Mouse (Mus musculus) CD4-positive, CD25-positive, alpha-beta regulatory T cell, adult 4 months (primary cell): Measurements from ENCODE around the gene Fxyd2. TPM values are rescaled to one million over a fixed set of nuclear protein-coding genes. Genes with fewer than 3 reads are reported as not detected.

ENCODE experiments used
- ATAC-seq: one replicate; pipeline ENCODE4 v1.8.0; 2017
- polyA plus RNA-seq, 2 experiments: library from polyadenylated mRNA; unstranded; fragments of 100-300 nt; shearing (Covaris generic); gene quantifications; one replicate each; pipeline ENCODE4 v1.2.1; 2017

Fxyd2 gene
- not detected for polyA plus RNA-seq

DNA sequence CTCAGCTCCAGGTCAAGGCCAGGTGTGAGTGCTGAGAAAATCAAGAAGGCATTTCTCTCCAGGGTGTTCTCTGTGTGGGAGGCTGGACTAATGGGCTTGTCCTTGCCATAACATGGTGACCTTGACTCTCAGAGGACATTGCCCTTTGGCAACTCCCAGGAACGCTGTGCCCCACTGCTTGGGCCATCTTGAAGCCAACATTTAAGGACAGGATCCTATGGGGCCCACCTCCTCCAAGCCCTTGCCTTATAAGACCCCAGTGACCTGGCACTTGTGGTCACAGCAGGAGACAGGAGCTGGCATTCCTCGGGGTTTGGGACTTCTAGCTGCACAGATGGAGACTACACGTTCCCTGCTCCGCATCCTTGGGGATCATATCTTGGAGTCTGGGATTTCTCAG lies at the start of gene Fxyd2:
Gene Fxyd2 (plus strand): TSS at position 236 of the 400 bp plus-strand sequence.
- ATAC-seq, result no peak

- ATAC-seq, result no peak
Observed at GRCm38 (mm10) chr9:45349851-45350250, 49.6 kb upstream of the Fxyd2 start.

DNA sequence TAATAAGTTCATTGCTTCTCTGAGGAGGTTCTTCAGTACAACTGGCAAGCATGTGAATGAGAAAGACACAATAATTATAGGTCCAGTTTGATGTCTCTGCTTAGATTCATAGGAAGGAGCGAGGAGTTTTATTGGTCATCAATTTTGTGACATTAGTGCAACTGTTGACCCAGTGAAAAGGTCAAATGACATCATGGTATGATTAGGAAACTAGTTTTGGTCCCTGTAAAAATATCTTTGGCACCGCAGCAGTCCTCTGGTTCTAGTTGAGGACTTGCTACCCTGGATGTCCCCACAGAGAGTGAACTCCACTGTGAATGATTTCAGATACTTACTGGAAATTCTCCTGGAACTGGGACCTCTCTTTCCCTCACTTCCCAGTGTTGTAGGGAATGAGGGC lies 44.3 kb upstream of the Fxyd2 start:
- no peak for ATAC-seq

DNA sequence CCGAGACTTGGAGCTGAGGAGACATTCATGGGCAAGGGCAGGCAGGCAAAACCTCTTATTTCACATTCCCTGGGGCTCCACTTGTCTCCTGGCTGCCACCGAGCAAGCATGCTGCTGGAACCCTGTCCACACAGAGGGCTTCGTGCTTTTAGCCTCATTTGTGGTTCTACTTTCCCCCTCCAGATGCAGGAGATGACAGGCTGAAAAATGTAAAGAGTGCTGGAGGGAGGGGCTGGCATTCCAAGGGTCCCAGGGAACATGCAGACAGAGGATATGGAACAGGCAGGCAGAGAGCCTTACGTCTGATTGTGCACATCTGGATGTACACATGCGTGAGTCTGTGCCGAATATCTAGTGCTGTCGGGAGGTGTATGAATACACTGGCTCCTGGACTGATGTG lies 41.1 kb upstream of the Fxyd2 start:
- no peak for ATAC-seq

DNA sequence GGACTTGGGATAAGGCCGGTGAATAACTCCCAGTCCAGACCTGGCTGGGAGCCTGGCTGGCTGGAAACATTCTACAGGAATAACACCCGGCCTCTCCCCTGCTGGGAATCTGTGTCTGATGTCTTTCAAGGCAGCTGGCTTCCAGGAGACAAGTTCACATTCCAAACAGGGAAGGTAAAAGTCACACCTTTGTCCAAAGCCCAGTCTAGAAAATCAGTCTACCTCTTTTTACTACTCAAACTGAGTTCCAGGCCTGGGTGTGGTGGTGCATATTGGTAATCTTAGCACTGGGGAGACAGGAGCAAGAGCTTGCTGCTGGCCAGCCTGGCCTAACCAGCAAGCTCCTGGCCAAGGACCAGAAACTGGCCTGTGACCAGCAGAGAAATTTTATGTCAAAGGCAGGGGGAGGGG lies 37.4 kb upstream of the Fxyd2 start:
- ATAC-seq, result no peak

- no peak for ATAC-seq
Observed at GRCm38 (mm10) chr9:45363639-45364214, 35.7 kb upstream of the Fxyd2 start.

DNA sequence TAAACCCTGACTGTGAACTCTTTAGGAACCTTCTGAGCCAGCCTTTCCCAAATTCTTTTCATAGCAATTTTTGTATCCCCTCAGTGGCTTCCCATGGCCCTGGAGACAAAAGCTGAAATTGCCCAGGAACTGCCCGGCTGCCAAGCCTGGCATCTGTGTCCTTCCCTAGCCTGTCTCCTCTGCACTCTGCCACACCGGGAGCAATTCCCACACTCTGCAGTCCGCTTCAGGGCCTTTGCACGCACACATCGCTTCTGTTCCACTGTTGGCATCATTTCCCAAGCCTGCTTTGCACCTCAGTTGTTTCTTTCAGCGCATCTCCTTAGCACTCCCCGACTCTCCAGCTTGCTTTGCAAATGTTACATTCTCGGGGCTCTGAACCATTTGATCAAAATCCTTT lies 31.8 kb upstream of the Fxyd2 start:
- ATAC-seq, result no peak

- no peak for ATAC-seq
Observed at GRCm38 (mm10) chr9:45368341-45368901, 31.0 kb upstream of the Fxyd2 start.

- no peak for ATAC-seq
Observed at GRCm38 (mm10) chr9:45370117-45370561, 29.3 kb upstream of the Fxyd2 start, which contains the start of gene Fxyd6. Gene Fxyd6, plus strand, starts transcription at chr9:45370185.

DNA sequence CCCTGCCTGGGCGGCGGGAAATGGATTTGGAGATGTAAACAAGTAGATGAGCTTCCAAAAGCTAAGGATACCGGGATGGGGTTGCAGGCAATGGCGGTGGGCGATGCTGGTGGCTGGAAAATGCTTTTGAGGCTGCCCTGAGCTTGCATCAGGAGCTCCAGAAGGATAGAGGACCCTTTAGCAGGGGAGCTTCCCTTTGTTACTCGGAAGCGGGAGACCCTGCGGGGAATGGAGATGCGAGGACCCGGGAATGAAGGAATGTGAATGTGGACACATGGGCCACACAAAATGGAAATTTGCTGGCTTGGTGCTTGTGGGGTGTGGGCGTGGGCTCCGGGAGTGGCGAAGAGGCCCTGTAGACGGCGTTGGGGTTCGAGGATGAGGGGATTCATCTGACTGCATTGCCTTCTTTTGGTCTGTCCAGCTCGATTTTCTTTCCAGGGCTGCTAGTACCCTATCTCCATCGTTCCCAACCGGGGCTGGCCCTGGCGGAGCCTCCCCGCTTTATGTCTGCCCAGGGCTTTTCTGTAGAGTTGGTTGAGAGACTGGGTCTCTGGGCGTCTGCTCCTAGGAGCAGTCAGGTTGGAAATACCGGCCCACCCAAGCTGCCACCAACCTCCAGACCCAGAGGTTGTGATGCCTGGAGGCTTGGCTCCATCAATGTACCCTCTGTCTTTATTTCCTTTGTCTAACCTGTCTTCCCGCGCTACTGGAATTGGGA lies 28.7 kb upstream of the Fxyd2 start:
- no peak for ATAC-seq

DNA sequence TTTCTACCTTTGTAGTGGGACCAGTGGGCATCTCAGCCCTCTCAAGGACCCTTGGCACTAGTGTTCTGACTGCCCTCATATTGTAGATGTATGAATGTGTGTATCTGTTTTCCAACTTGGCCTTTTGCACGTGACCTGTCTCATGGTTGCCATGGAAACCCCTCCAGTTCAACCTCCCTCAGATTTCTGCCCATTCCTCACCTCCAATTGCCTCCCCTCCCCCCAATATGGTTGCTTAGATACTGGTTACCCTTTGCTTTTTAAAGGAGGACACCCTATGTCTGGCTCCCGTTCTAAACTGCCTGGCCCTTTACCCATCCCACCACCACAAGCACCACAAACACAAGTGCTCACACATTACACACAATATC lies 28.1 kb upstream of the Fxyd2 start:
- ATAC-seq, result no peak

- ATAC-seq, result no peak
Observed at GRCm38 (mm10) chr9:45373896-45374295, 25.6 kb upstream of the Fxyd2 start.

- no peak for ATAC-seq
Observed at GRCm38 (mm10) chr9:45374988-45375502, 24.4 kb upstream of the Fxyd2 start.

DNA sequence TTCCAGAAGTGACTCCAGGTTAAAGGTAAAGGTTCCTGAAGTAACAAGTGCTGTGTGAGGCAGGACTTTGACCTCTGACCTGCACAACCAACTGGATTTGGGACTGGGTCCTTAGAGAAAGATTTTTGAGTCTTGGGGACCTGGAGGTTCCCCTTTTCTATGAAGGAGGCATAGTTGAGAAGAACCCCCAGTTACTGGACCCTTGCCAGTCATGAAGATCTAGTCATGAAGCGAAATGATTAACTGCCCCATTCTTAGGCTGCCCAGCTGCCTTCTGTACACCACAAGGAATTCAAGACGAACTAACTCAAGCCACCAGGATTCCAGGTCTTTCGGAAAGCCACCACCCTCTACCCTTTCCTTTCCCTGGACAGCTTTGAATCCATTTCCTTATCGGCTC lies 23.0 kb upstream of the Fxyd2 start:
- ATAC-seq, result no peak

- no peak for ATAC-seq
Observed at GRCm38 (mm10) chr9:45376883-45377282, 22.6 kb upstream of the Fxyd2 start.

DNA sequence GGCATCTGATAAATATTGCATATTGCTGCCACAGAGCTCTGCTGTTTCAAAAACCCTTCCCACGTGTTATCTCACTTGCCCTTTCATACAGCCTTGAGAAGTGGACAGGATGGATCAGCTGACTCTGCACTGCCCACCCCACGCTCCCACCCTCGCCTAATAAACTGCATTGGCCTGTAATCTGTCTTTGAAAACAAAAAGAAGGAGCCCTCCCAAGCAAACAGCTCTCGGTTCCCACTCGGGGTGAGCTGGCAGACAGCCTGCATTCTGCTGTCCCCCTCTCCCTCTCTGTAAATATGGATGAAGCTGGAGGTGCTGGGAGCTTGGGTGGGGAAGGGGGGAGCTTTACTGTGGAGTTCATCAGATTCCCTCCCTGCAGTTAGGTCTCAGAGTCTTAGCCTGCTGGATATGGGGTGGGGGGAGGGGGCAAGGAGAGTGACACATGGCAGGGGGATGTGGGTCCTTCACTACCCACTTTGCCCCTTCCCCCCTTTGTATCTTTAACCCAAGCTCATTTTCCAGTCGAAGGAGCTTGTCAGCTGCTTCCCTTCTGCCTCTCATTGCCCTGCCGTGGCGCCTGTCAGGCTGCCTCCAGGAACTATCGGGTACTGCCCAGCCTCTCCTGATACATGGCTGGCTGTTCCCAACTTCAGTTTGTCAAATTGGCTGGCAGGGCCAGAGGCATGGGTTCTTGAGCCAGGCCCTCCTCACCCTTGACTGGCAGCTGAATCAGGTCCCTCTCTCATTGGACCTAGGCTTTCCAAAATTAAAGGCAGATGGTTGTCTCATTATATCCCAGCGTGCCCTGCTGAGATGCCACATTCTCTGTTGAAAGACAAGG lies 18.8 kb upstream of the Fxyd2 start:
- ATAC-seq, result no peak

DNA sequence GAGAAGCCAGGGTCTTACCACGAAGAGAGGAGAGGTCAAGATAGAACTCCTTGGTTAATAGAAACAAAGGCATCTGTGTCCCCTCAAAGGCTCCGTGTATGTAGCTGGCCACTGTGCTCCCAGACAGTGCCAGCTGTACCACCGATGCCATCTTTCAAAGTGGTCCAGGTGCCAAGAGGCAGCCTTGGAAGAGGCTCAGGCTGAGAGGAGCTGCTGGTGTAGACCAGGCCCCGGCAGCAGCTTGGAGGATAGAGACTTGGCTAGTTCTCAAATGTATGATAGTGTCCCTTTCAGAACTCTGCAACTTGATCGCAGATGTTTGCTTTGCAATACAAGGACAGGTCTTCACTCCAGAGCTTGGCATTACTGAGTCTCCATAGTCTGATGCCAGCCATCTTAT lies 17.1 kb upstream of the Fxyd2 start:
- no peak for ATAC-seq

GRCm38 (mm10) chr9:45382834-45383233 lies 16.6 kb upstream of the Fxyd2 start:
- ATAC-seq, result no peak

GRCm38 (mm10) chr9:45383883-45384282 lies 15.6 kb upstream of the Fxyd2 start:
- no peak for ATAC-seq

DNA sequence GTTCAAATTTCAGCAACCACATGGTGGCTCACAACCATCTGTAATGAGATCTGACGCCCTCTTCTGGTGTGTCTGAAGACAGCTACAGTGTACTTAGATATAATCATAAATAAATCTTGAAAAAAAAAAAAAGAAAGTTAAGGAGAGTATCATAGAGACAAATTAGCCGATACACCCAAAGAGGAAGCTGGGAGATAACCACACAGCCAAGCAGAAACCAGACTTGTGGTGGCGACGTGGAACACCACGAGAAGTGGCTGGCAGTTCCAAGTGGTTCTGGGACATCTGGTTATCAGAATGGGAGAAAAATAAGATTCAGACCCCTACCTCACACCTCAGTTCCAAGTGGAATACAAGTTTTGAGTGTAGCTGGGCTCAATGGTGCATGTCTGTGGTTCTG lies 12.8 kb upstream of the Fxyd2 start:
- ATAC-seq, result no peak

- ATAC-seq, result peak; percentile 69
Observed at GRCm38 (mm10) chr9:45388385-45388994, 11.0 kb upstream of the Fxyd2 start.

DNA sequence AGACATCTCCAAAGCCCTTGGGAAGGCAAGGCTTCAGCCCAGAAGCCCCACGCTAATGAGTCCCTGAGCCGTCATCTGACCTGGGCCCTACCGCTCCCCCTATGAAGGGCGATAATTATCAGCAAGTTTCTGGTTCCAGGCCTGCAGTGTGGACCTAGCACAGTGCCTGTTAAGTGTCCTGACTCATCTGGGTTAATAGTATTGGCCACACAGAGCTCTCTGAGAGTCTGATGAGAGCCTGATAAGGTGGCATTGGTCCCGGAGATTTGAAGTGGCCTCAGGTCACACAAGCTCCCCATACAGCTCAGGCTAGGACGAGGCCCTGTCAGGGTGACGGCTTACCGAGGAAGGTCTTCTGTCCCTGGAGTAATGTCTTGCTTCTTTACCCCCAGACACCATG lies 9.9 kb upstream of the Fxyd2 start:
- no peak for ATAC-seq

DNA sequence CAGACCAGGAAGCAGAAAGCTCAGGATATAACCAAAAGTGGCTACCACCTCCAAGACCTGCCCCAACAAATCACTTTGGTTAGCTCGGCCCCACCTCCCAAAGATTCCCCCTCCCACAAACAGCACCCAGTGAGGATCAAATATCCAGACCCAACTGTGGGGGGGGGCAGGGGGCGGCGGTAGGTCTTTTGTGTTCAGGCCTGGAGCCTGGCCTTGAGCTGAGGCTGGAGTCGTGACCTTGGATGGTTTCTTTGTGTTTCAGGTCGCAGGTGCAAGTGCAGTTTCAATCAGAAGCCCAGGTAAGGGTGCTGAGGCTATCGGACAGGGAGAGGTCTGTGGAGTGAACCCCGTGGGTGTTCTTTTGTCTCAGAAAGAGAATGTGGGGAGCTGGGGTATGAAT lies 8.2 kb upstream of the Fxyd2 start:
- no peak for ATAC-seq
